Mouse (Mus musculus): ENCODE results near the gene Tbc1d2b.

Gene Tbc1d2b

DNA sequence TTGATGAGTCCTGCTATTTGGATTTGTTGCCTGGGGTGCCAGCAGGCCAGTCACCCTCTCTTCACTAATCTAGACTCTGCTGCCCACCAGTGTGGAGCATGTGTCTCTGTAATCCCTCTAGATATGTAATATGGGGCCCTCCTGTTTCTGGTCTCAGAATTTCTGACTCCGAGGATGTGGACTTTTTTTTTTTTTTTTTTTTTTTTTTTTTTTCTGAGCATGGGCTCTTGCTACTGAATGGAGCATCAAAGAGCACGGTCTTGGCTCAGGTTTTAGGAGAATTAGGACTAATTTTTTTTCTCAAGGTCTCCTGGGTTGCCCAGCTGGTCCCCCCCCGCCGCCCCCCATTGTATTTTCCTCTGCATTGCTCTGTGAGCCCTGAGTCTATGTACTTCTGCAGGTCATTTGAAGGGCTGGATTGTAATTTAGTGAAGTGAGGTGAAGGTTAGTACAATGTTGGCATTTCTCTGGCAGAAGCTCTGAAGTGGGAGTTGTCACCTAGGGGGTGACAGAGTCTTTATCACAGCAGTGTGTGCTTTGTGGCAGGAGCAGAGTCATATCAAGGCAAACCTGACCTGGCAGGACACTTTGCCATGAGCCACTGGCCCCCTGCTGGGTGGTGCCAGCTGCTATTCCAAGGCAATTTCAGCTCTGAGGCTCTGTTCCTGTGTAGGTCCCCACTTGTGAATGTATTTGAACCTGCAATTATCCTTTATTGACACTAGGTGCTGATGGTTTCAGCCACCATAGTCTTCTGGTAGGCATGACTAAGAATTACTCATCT is 105.7 kb downstream of the Tbc1d2b start:
- no peak for DNase-seq

GRCm38 (mm10) chr9:90163749-90164095 is 106.9 kb downstream of the Tbc1d2b start:
- DNase-seq = no peak

- DNase-seq = no peak
Measured at GRCm38 (mm10) chr9:90162926-90163748, 107.5 kb downstream of the Tbc1d2b start, which contains the start of gene Adamts7. Adamts7 (plus strand) TSS chr9:90163069.

GRCm38 (mm10) chr9:90162243-90162925 is 108.2 kb downstream of the Tbc1d2b start:
- DNase-seq = no peak

Measured in cerebellum, adult 9-11 months (tissue).